Mouse (Mus musculus): ENCODE measurements around the gene Slc35b2. TPM values are rescaled to one million over a fixed set of nuclear protein-coding genes. Genes with fewer than 3 reads are reported as not detected.

The Slc35b2 gene
- polyA plus RNA-seq (2015; fragmentation: Nextera tagmentation; extraction: Ambion mirVana): 89.0 and 94.0 TPM in 2 replicates

GRCm38 (mm10) chr17:45563655-45564530 lies at the start of gene Slc35b2:
TSS of gene Slc35b2 (plus strand) at chr17:45563874.

GRCm38 (mm10) chr17:45523263-45523662 lies 40.4 kb upstream of the Slc35b2 start, which contains the start of gene Tcte1:
TSS of gene Tcte1 (plus strand) at chr17:45523434.

GRCm38 (mm10) chr17:45549617-45550181 lies 14.0 kb upstream of the Slc35b2 start, which contains the start of gene Tmem151b:
TSS of gene Tmem151b (minus strand) at chr17:45549677.

GRCm38 (mm10) chr17:45555452-45556106 lies 8.1 kb upstream of the Slc35b2 start, which contains the start of gene Nfkbie:
TSS of gene Nfkbie (plus strand) at chr17:45555703.

GRCm38 (mm10) chr17:45573087-45573779 lies 9.6 kb downstream of the Slc35b2 start, which contains the start of gene Hsp90ab1:
TSS of gene Hsp90ab1 (minus strand) at chr17:45573271.

GRCm38 (mm10) chr17:45599446-45600242 lies 36.0 kb downstream of the Slc35b2 start, which contains the start of gene Slc29a1:
TSS of gene Slc29a1 (minus strand) at chr17:45599606.

GRCm38 (mm10) chr17:45601877-45602304 lies 38.2 kb downstream of the Slc35b2 start, which contains the start of gene Mymx:
TSS of gene Mymx (minus strand) at chr17:45602102.

Other genes starting within 250 kb of the Slc35b2 start
- 50.7 and 51.1 TPM in 2 replicates for gene Cdc5l, start 130.1 kb upstream of the Slc35b2 start, polyA plus RNA-seq (2015; fragmentation: Nextera tagmentation; extraction: Ambion mirVana)
- gene Spats1, start 88.5 kb upstream of the Slc35b2 start, polyA plus RNA-seq (2015; fragmentation: Nextera tagmentation; extraction: Ambion mirVana): 3.4 and 3.6 TPM in 2 replicates
- gene Aars2, start 57.0 kb upstream of the Slc35b2 start, polyA plus RNA-seq (2015; fragmentation: Nextera tagmentation; extraction: Ambion mirVana): 13.2 and 15.3 TPM in 2 replicates
- 3.4 and 5.1 TPM in 2 replicates for gene Tcte1, start 40.4 kb upstream of the Slc35b2 start, polyA plus RNA-seq (2015; fragmentation: Nextera tagmentation; extraction: Ambion mirVana)
- gene Tmem151b, start 14.2 kb upstream of the Slc35b2 start, polyA plus RNA-seq (2015; fragmentation: Nextera tagmentation; extraction: Ambion mirVana): 20.9 and 21.1 TPM in 2 replicates
- gene Nfkbie, start 8.2 kb upstream of the Slc35b2 start, polyA plus RNA-seq (2015; fragmentation: Nextera tagmentation; extraction: Ambion mirVana): 4.0 and 4.4 TPM in 2 replicates
- gene Hsp90ab1, start 9.4 kb downstream of the Slc35b2 start, polyA plus RNA-seq (2015; fragmentation: Nextera tagmentation; extraction: Ambion mirVana): 1,341 and 1,373 TPM in 2 replicates
- 34.0 and 38.0 TPM in 2 replicates for gene Slc29a1, start 35.7 kb downstream of the Slc35b2 start, polyA plus RNA-seq (2015; fragmentation: Nextera tagmentation; extraction: Ambion mirVana)
- not detected in 2 replicates for gene Mymx, start 38.2 kb downstream of the Slc35b2 start, polyA plus RNA-seq (2015; fragmentation: Nextera tagmentation; extraction: Ambion mirVana)
- gene Capn11, start 95.5 kb downstream of the Slc35b2 start, polyA plus RNA-seq (2015; fragmentation: Nextera tagmentation; extraction: Ambion mirVana): 0.09 and 0.26 TPM in 2 replicates
- gene Mrpl14, start 122.4 kb downstream of the Slc35b2 start, polyA plus RNA-seq (2015; fragmentation: Nextera tagmentation; extraction: Ambion mirVana): 144 and 145 TPM in 2 replicates
- 121 and 132 TPM in 2 replicates for gene Tmem63b, start 123.0 kb downstream of the Slc35b2 start, polyA plus RNA-seq (2015; fragmentation: Nextera tagmentation; extraction: Ambion mirVana)
- gene 1600014C23Rik, start 170.0 kb downstream of the Slc35b2 start, polyA plus RNA-seq (2015; fragmentation: Nextera tagmentation; extraction: Ambion mirVana): 0.44 TPM in 1 of 2 replicates, not detected in the other

All from neural tube, postnatal 0 days (tissue).